9 mouse cellular contexts compared by ENCODE assay signal in genomic region chr9:108992620-108993361, GRCm38 (mm10). TPM values are rescaled to one million over a fixed set of nuclear protein-coding genes. Genes with fewer than 3 reads are reported as not detected.
DNase-seq lines count a peak whose midpoint lies in the region; ATAC-seq and TF ChIP-seq lines count a peak whose summit lies in the region.
"Had no signal": no experiment of that assay in that cellular context is flagged by ENCODE, and none has a peak within 500 bp of the region (broad histone marks: within the 10 kb centered on the region; RNA-seq: fewer than 3 reads in every experiment).

No protein-coding gene starts in this region.

- no peak overlapping the region for H3K27ac ChIP-seq in neural tube, embryonic 11.5 days (ENCODE audit: low read depth, low read length)
- H3K27ac ChIP-seq in hindbrain, embryonic 10.5 days = peak overlapping the region; percentile 89; the same call in 1 of the 2 replicates
- H3K27ac ChIP-seq in liver, postnatal 0 days (ENCODE audit: low read depth) = no peak overlapping the region

- peaks cover 5% of the 10 kb centered on the region for H3K4me1 ChIP-seq in neural tube, embryonic 11.5 days (ENCODE audit: control insufficient read depth, insufficient read depth, low read length)
- peaks cover 49% of the 10 kb centered on the region for H3K4me1 ChIP-seq in hindbrain, embryonic 10.5 days (replicated peaks)
- H3K4me1 ChIP-seq in liver, postnatal 0 days (ENCODE audit: insufficient read depth) = peaks cover 48% of the 10 kb centered on the region

- peak overlapping the region; percentile 80 for H3K4me2 ChIP-seq in neural tube, embryonic 11.5 days (ENCODE audit: low read depth)
- H3K4me2 ChIP-seq in liver, postnatal 0 days (ENCODE audit: low read depth, low read length) = peak overlapping the region; percentile 78

- no peaks in the 10 kb centered on the region; the same call in 1 of the 2 replicates for H3K36me3 ChIP-seq in neural tube, embryonic 11.5 days (ENCODE audit: control insufficient read depth, insufficient read depth, low read length)
- no peaks in the 10 kb centered on the region for H3K36me3 ChIP-seq in hindbrain, embryonic 10.5 days
- H3K36me3 ChIP-seq in liver, postnatal 0 days (replicated peaks; ENCODE audit: insufficient read depth, low read length) = no peaks in the 10 kb centered on the region

- H3K27me3 ChIP-seq in neural tube, embryonic 11.5 days (ENCODE audit: control insufficient read depth, insufficient read depth, low read length) = no peaks in the 10 kb centered on the region
- H3K27me3 ChIP-seq in hindbrain, embryonic 10.5 days (ENCODE audit: insufficient read depth, poor library complexity, severe bottlenecking) = no peaks in the 10 kb centered on the region
- H3K27me3 ChIP-seq in liver, postnatal 0 days (ENCODE audit: insufficient read depth, low read length) = no peaks in the 10 kb centered on the region

- H3K4me3 ChIP-seq in neural tube, embryonic 11.5 days (ENCODE audit: low read depth, low read length) = peak overlapping the region; percentile 52; the same call in 1 of the 2 replicates
- H3K4me3 ChIP-seq in hindbrain, embryonic 10.5 days = peak overlapping the region; percentile 71
- peak overlapping the region; percentile 49 for H3K4me3 ChIP-seq in liver, postnatal 0 days (ENCODE audit: low read depth, low read length)

- no peaks in the 10 kb centered on the region for H3K9me3 ChIP-seq in neural tube, embryonic 11.5 days (ENCODE audit: control insufficient read depth, low read length)
- no peaks in the 10 kb centered on the region for H3K9me3 ChIP-seq in hindbrain, embryonic 10.5 days
- H3K9me3 ChIP-seq in liver, postnatal 0 days (ENCODE audit: low read length) = no peaks in the 10 kb centered on the region

- no peak for TF ChIP-seq EP300 in liver, postnatal 0 days (IDR thresholded peaks at IDR 0.05; ENCODE audit: low read depth)

- DNase-seq in neural tube, embryonic 11.5 days (ENCODE audit: low spot score) = no peak
- no peak for DNase-seq in neural tube, embryonic 10.5 days (ENCODE audit: extremely low spot score, low spot score)
- DNase-seq in hindbrain, embryonic 10.5 days (ENCODE audit: low spot score) = no peak
- DNase-seq in liver, postnatal 0 days = no peak
- peak; percentile 63 for DNase-seq in testis, postnatal 14 days (ENCODE audit: low spot score)
- no peak for DNase-seq in adrenal gland, postnatal 4 days (ENCODE audit: low spot score in 2 of 2)
- DNase-seq: adrenal gland, postnatal 36 days; heart, adult 11 months had no signal

- TF ChIP-seq CTCF in liver, postnatal 0 days (IDR thresholded peaks at IDR 0.05; ENCODE audit: low read depth) = no peak

- H3K9ac ChIP-seq in neural tube, embryonic 11.5 days (ENCODE audit: low read length) = peak overlapping the region; percentile 72; the same call in 1 of the 2 replicates
- H3K9ac ChIP-seq in liver, postnatal 0 days (replicated peaks) = no peak overlapping the region

- no peak for ATAC-seq in neural tube, embryonic 11.5 days (ENCODE audit: insufficient read depth, low FRiP score, low TSS enrichment)
- ATAC-seq in liver, postnatal 0 days = no peak
- ATAC-seq in monocyte, adult 5-6 weeks (replicated peaks; ENCODE audit: insufficient number of reproducible peaks, low FRiP score, low TSS enrichment, poor library complexity, severe bottlenecking) = no peak

- WGBS in neural tube, embryonic 11.5 days = 84% methylated on average over 9 of the region's 9 CpGs
- 86% methylated on average over 9 of the region's 9 CpGs for WGBS in hindbrain, embryonic 10.5 days
- WGBS in liver, postnatal 0 days (ENCODE audit: insufficient replicate concordance) = 62% methylated on average over 9 of the region's 9 CpGs

RNA-seq across cellular contexts. Expression of gene Pfkfb4, which starts 1.2 kb away (rescaled TPM):
- polyA plus RNA-seq in neural tube, embryonic 11.5 days (2014; fragmentation: Nextera tagmentation; extraction: Ambion mirVana) = 14.4 and 14.6 TPM in 2 replicates
- 11.9 and 17.6 TPM in 2 replicates for polyA plus RNA-seq in hindbrain, embryonic 10.5 days (2016; fragmentation: Nextera tagmentation; extraction: Ambion mirVana)
- polyA plus RNA-seq in liver, postnatal 0 days (2015; fragmentation: Nextera tagmentation; extraction: Ambion mirVana) = 3.1 and 3.8 TPM in 2 replicates
- total RNA-seq in monocyte, adult 5-6 weeks (2017) = 48.6 to 70.1 TPM (median 67.8 TPM) in 3 replicates
- 1 to 10 TPM; 5.3 to 9.1 TPM for total RNA-seq in adrenal gland, postnatal 4 days (2021)

RNA-seq across cellular contexts. Expression of gene Ucn2, which starts 7.0 kb away (rescaled TPM):
- polyA plus RNA-seq in neural tube, embryonic 11.5 days (2014; fragmentation: Nextera tagmentation; extraction: Ambion mirVana) = not detected in 2 replicates
- polyA plus RNA-seq in hindbrain, embryonic 10.5 days (2016; fragmentation: Nextera tagmentation; extraction: Ambion mirVana) = not detected in 2 replicates
- polyA plus RNA-seq in liver, postnatal 0 days (2015; fragmentation: Nextera tagmentation; extraction: Ambion mirVana) = not detected in 2 replicates
- not detected in 3 replicates for total RNA-seq in monocyte, adult 5-6 weeks (2017)
- 1 to 10 TPM in 1 of 2 experiments, under 1 TPM in 1; 0.78 to 1.6 TPM for total RNA-seq in adrenal gland, postnatal 4 days (2021)

RNA-seq across cellular contexts. Expression of gene Col7a1, which starts 39.4 kb away (rescaled TPM):
- polyA plus RNA-seq in neural tube, embryonic 11.5 days (2014; fragmentation: Nextera tagmentation; extraction: Ambion mirVana) = 0.69 and 1.2 TPM in 2 replicates
- polyA plus RNA-seq in hindbrain, embryonic 10.5 days (2016; fragmentation: Nextera tagmentation; extraction: Ambion mirVana) = 1.2 and 3.3 TPM in 2 replicates
- polyA plus RNA-seq in liver, postnatal 0 days (2015; fragmentation: Nextera tagmentation; extraction: Ambion mirVana) = 0.05 and 0.13 TPM in 2 replicates
- 0.19 to 1.2 TPM (median 0.43 TPM) in 3 replicates for total RNA-seq in monocyte, adult 5-6 weeks (2017)
- 1 to 10 TPM; 9.0 to 9.5 TPM for total RNA-seq in adrenal gland, postnatal 4 days (2021)

RNA-seq across cellular contexts. Expression of gene Shisa5, which starts 45.6 kb away (rescaled TPM):
- polyA plus RNA-seq in neural tube, embryonic 11.5 days (2014; fragmentation: Nextera tagmentation; extraction: Ambion mirVana) = 30.9 and 34.7 TPM in 2 replicates
- polyA plus RNA-seq in hindbrain, embryonic 10.5 days (2016; fragmentation: Nextera tagmentation; extraction: Ambion mirVana) = 38.8 and 43.6 TPM in 2 replicates
- polyA plus RNA-seq in liver, postnatal 0 days (2015; fragmentation: Nextera tagmentation; extraction: Ambion mirVana) = 34.1 and 35.0 TPM in 2 replicates
- total RNA-seq in monocyte, adult 5-6 weeks (2017) = 523 to 1,277 TPM (median 526 TPM) in 3 replicates
- total RNA-seq in adrenal gland, postnatal 4 days (2021) = 100 to 1,000 TPM; 113 to 115 TPM

RNA-seq across cellular contexts. Expression of gene Uqcrc1, which starts 56.4 kb away (rescaled TPM):
- polyA plus RNA-seq in neural tube, embryonic 11.5 days (2014; fragmentation: Nextera tagmentation; extraction: Ambion mirVana) = 439 and 457 TPM in 2 replicates
- polyA plus RNA-seq in hindbrain, embryonic 10.5 days (2016; fragmentation: Nextera tagmentation; extraction: Ambion mirVana) = 478 and 495 TPM in 2 replicates
- polyA plus RNA-seq in liver, postnatal 0 days (2015; fragmentation: Nextera tagmentation; extraction: Ambion mirVana) = 333 and 345 TPM in 2 replicates
- total RNA-seq in monocyte, adult 5-6 weeks (2017) = 130 to 173 TPM (median 135 TPM) in 3 replicates
- total RNA-seq in adrenal gland, postnatal 4 days (2021) = 100 to 1,000 TPM; 475 to 524 TPM
